Mouse (Mus musculus): ENCODE data around the gene Paqr7. TPM values are rescaled to one million over a fixed set of nuclear protein-coding genes. Genes with fewer than 3 reads are reported as not detected.
"Not testable (repeated sequence)": the region's sequence is repeated elsewhere in the genome, so short reads cannot be mapped to it uniquely, and the experiment has no call there.

Paqr7 gene
- polyA plus RNA-seq, 1 experiment: not detected

- Histone ChIP-seq H3K4me3 (ENCODE audit: insufficient read depth, low read depth, low read length) (no peak overlapping the region), H3K4me1 (ENCODE audit: control insufficient read depth, insufficient read depth, low read length) (peaks cover 23% of the 10 kb centered on the region), H3K27ac (ENCODE audit: insufficient read depth, low read depth, low read length) (no peak overlapping the region)
- 81% methylated on average over 8 of the region's 8 CpGs for WGBS
- TF ChIP-seq POLR2A (IDR thresholded peaks at IDR 0.05; ENCODE audit: insufficient read depth, low read depth, low read length) (no peak), CTCF (IDR thresholded peaks at IDR 0.05; ENCODE audit: insufficient read depth, low read depth, low read length) (no peak)
Observed at GRCm38 (mm10) chr4:134482442-134482841, 14.1 kb upstream of the Paqr7 start.

DNA sequence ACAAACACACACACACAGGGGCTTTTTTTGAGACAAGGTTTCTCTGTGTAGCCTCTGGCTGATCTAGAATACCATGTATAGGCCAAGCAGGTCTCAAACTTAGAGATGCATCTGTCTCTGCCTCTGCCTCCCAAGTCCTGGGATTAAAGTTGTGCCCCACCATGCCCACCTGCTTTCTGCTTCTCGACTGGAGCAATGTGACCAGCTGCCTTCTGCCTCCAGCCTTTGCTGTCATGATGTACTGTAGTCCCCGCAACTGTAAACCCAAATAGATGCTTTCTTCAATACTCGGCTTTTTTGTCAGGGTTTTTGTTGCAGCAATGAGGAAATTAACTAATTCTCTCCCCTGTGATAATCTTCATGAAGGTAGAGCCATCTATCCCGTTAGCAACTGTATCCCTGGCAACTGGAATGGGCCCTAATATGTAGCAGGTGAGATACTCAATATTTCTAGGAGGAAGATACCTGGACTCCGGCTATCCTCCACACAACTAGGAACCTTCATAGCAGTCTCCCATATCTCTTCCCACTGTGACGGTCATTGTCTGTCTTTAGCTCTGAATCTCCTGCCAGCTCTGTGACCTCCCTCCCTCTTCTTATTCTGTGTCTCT lies 13.3 kb upstream of the Paqr7 start:
- Histone ChIP-seq H3K4me3 (ENCODE audit: insufficient read depth, low read depth, low read length) (no peak overlapping the region), H3K4me1 (ENCODE audit: control insufficient read depth, insufficient read depth, low read length) (peaks cover 20% of the 10 kb centered on the region), H3K27ac (ENCODE audit: insufficient read depth, low read depth, low read length) (peak overlapping the region; percentile 89)
- no peak for TF ChIP-seq POLR2A (IDR thresholded peaks at IDR 0.05; ENCODE audit: insufficient read depth, low read depth, low read length)
- 41% methylated on average over 6 of the region's 6 CpGs for WGBS

GRCm38 (mm10) chr4:134483696-134484095 lies 12.8 kb upstream of the Paqr7 start:
- H3K4me1 ChIP-seq (ENCODE audit: control insufficient read depth, insufficient read depth, low read length): peaks cover 20% of the 10 kb centered on the region
- peak overlapping the region; percentile 89 for H3K27ac ChIP-seq (ENCODE audit: insufficient read depth, low read depth, low read length)
- 16% methylated on average over 6 of the region's 6 CpGs for WGBS
- TF ChIP-seq POLR2A (IDR thresholded peaks at IDR 0.05; ENCODE audit: insufficient read depth, low read depth, low read length) (no peak), CTCF (IDR thresholded peaks at IDR 0.05; ENCODE audit: insufficient read depth, low read depth, low read length) (no peak)
- H3K4me3 ChIP-seq (ENCODE audit: insufficient read depth, low read depth, low read length): no peak overlapping the region

DNA sequence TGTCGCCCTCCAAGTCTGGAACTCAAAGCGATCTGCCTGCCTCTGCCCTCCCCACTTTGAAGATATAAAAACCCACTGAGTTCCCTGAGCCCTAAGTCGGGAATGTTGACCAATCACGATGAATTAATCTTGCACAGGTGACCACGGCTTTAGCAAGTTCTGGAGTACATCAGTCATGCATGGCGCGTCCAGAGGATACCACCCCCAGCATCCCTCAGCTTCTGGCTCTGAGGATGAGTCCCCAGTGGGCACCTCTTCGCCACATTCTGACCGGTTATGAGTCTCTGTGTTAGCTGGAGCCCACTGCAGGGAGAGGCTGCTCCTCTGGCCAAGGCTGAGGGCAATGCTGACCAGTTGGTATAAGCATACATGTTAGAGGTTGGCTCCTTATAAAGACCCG lies 12.3 kb upstream of the Paqr7 start:
- peak overlapping the region; percentile 89 for H3K27ac ChIP-seq (ENCODE audit: insufficient read depth, low read depth, low read length)
- no peak overlapping the region for H3K4me3 ChIP-seq (ENCODE audit: insufficient read depth, low read depth, low read length)
- TF ChIP-seq CTCF (IDR thresholded peaks at IDR 0.05; ENCODE audit: insufficient read depth, low read depth, low read length) (no peak), POLR2A (IDR thresholded peaks at IDR 0.05; ENCODE audit: insufficient read depth, low read depth, low read length) (no peak)
- peaks cover 20% of the 10 kb centered on the region for H3K4me1 ChIP-seq (ENCODE audit: control insufficient read depth, insufficient read depth, low read length)
- WGBS: 81% methylated on average over 10 of the region's 10 CpGs

DNA sequence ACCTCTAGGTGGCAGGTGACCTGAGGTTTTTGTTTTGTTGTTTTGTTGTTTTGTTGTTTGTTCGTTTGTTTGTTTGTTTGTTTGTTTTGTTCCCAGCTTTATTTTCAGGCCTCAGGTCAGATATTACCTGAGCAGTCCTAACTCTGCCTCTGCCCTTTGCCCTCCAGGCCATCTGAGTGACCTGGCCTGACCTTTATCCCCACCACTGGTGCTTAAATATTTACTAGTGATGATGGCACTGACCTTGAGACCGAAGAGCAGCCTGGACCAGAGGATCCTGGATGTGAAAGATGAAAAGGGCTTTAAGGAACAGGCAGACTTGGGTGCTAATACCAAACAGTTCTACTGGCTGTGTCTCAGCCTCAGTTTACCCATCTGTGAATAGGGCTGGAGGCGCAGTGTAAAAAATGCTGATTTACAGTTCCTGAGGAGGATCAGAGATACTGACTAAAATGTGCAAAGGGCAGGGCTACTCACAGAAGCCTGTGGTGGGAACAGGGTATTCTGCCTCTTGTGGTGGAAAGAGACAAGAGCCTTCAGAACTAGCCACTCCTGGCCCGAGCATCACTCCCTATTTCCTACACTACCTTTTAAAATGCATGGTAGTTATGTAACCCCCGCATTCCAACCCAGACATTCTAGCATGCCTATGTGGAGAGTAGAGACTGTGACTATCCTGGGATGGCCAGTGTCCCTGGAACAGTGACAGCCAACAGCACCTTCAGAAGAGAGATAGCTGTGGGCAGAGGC lies 11.2 kb upstream of the Paqr7 start:
- 93% methylated on average over 5 of the region's 5 CpGs for WGBS
- no peak overlapping the region for H3K27ac ChIP-seq (ENCODE audit: insufficient read depth, low read depth, low read length)
- H3K4me1 ChIP-seq (ENCODE audit: control insufficient read depth, insufficient read depth, low read length): peaks cover 20% of the 10 kb centered on the region
- H3K4me3 ChIP-seq (ENCODE audit: insufficient read depth, low read depth, low read length): no peak overlapping the region
- no peak for TF ChIP-seq CTCF (IDR thresholded peaks at IDR 0.05; ENCODE audit: insufficient read depth, low read depth, low read length)
- TF ChIP-seq POLR2A (IDR thresholded peaks at IDR 0.05; ENCODE audit: insufficient read depth, low read depth, low read length): no peak

DNA sequence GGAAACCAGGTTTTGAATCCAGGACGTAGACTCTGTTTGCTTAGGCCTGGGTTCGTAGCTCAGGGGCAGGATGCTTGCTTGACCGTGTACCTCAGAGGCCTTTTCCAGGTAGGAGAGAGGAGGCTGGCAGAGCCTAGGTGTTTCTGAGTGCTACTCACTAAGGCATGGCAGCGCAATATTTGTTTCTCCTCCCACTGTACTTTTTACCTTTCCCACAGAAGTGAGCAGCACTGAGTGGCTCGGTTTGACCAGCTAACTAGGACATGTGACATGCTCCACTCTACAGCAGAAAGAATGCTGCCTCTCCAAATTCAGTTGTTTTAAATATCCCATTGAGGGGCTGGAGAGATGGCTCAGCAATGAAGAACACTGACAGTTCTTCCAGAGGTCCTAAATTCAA lies 8.3 kb upstream of the Paqr7 start:
- Histone ChIP-seq H3K4me1 (ENCODE audit: control insufficient read depth, insufficient read depth, low read length) (peaks cover 15% of the 10 kb centered on the region), H3K27ac (ENCODE audit: insufficient read depth, low read depth, low read length) (no peak overlapping the region), H3K4me3 (ENCODE audit: insufficient read depth, low read depth, low read length) (no peak overlapping the region)
- TF ChIP-seq POLR2A (IDR thresholded peaks at IDR 0.05; ENCODE audit: insufficient read depth, low read depth, low read length) (no peak), CTCF (IDR thresholded peaks at IDR 0.05; ENCODE audit: insufficient read depth, low read depth, low read length) (no peak)
- WGBS: 96% methylated on average over 5 of the region's 5 CpGs

GRCm38 (mm10) chr4:134489986-134490665 lies 6.4 kb upstream of the Paqr7 start:
- TF ChIP-seq CTCF (IDR thresholded peaks at IDR 0.05; ENCODE audit: insufficient read depth, low read depth, low read length): no peak
- TF ChIP-seq POLR2A (IDR thresholded peaks at IDR 0.05; ENCODE audit: insufficient read depth, low read depth, low read length): no peak
- peaks cover 11% of the 10 kb centered on the region for H3K4me1 ChIP-seq (ENCODE audit: control insufficient read depth, insufficient read depth, low read length)
- no peak overlapping the region for H3K4me3 ChIP-seq (ENCODE audit: insufficient read depth, low read depth, low read length)
- H3K27ac ChIP-seq (ENCODE audit: insufficient read depth, low read depth, low read length): no peak overlapping the region
- 86% methylated on average over 11 of the region's 11 CpGs for WGBS

- Histone ChIP-seq H3K4me1 (ENCODE audit: control insufficient read depth, insufficient read depth, low read length) (peaks cover 23% of the 10 kb centered on the region), H3K27ac (ENCODE audit: insufficient read depth, low read depth, low read length) (no peak overlapping the region), H3K4me3 (ENCODE audit: insufficient read depth, low read depth, low read length) (no peak overlapping the region)
- 67% methylated on average over 6 of the region's 6 CpGs for WGBS
- TF ChIP-seq CTCF (IDR thresholded peaks at IDR 0.05; ENCODE audit: insufficient read depth, low read depth, low read length): no peak
- no peak for TF ChIP-seq POLR2A (IDR thresholded peaks at IDR 0.05; ENCODE audit: insufficient read depth, low read depth, low read length)
Observed at GRCm38 (mm10) chr4:134491716-134492115, 4.8 kb upstream of the Paqr7 start.

GRCm38 (mm10) chr4:134494161-134494560 lies 2.3 kb upstream of the Paqr7 start:
- not testable (repeated sequence) for H3K27ac ChIP-seq (ENCODE audit: insufficient read depth, low read depth, low read length); H3K4me3 ChIP-seq (ENCODE audit: insufficient read depth, low read depth, low read length)
- H3K4me1 ChIP-seq (ENCODE audit: control insufficient read depth, insufficient read depth, low read length): peaks cover 36% of the 10 kb centered on the region
- 97% methylated on average over 6 of the region's 6 CpGs for WGBS
